8 mouse cellular contexts compared by ENCODE assay signal in genomic region chr11:105181126-105181637, GRCm38 (mm10). TPM values are rescaled to one million over a fixed set of nuclear protein-coding genes. Genes with fewer than 3 reads are reported as not detected.
A peak's percentile ranks its signal among the peaks of the same experiment; 100 is the strongest.
DNase-seq lines count a peak whose midpoint lies in the region; ATAC-seq lines count a peak whose summit lies in the region.

No protein-coding gene starts in this region.

- peak overlapping the region; percentile 95 for H3K4me2 ChIP-seq in hindbrain, embryonic 16.5 days (ENCODE audit: low read length)

- under 1% methylated on average over 50 of the region's 60 CpGs for WGBS in hindbrain, embryonic 16.5 days
- under 1% methylated on average over 52 of the region's 60 CpGs for WGBS in macrophage (ENCODE audit: missing documents)

- peaks cover 41% of the 10 kb centered on the region for H3K79me2 ChIP-seq in macrophage (ENCODE audit: inconsistent target)

- peak overlapping the region; percentile 97 for H3K4me3 ChIP-seq in hindbrain, embryonic 16.5 days (ENCODE audit: low read length)
- H3K4me3 ChIP-seq in macrophage (ENCODE audit: inconsistent target), result peak overlapping the region; percentile 36; the same call in 1 of the 2 replicates

- H3K9me3 ChIP-seq in hindbrain, embryonic 16.5 days (ENCODE audit: control insufficient read depth, low read length), result no peaks in the 10 kb centered on the region

- H3K36me3 ChIP-seq in hindbrain, embryonic 16.5 days (ENCODE audit: control insufficient read depth, insufficient read depth, low read length), result peaks cover 9% of the 10 kb centered on the region; the same call in 1 of the 2 replicates
- peaks cover 21% of the 10 kb centered on the region; the same call in 1 of the 2 replicates for H3K36me3 ChIP-seq in macrophage (ENCODE audit: inconsistent target)

- H3K9ac ChIP-seq in hindbrain, embryonic 16.5 days (ENCODE audit: low read depth, low read length), result peak overlapping the region; percentile 98

- H3K27ac ChIP-seq in hindbrain, embryonic 16.5 days (ENCODE audit: low read depth, low read length), result peak overlapping the region; percentile 93
- H3K27ac ChIP-seq in macrophage, result no peak overlapping the region

- ATAC-seq in hindbrain, embryonic 16.5 days, result peak; percentile 97

- no peaks in the 10 kb centered on the region for H3K27me3 ChIP-seq in hindbrain, embryonic 16.5 days (replicated peaks; ENCODE audit: control insufficient read depth, insufficient read depth, low read length)

- peaks cover 19% of the 10 kb centered on the region for H3K4me1 ChIP-seq in hindbrain, embryonic 16.5 days (ENCODE audit: control insufficient read depth, insufficient read depth, low read depth, low read length)

- peak; percentile 92 for DNase-seq in R1 (ENCODE audit: low read depth, low spot score)
- DNase-seq in cerebellum, postnatal 25 days, result peak; percentile 89 to 94
- peak; percentile 82 to 84 for DNase-seq in frontal cortex, postnatal 36 days (ENCODE audit: low spot score in 2 of 2)
- peak; percentile 81 to 88 for DNase-seq in left cerebral cortex, adult 18-20 months (ENCODE audit: low spot score in 2 of 2)
- peak; percentile 85 for DNase-seq in right cerebral cortex, adult 18-20 months
- peak; percentile 74 for DNase-seq in urinary bladder, postnatal 10 days (ENCODE audit: low spot score)

RNA-seq across cellular contexts. Expression of gene Tlk2, which starts 2.6 kb away (rescaled TPM):
- polyA plus RNA-seq in hindbrain, embryonic 16.5 days (2015; fragmentation: Nextera tagmentation; extraction: Ambion mirVana), result 12.4 and 16.7 TPM in 2 replicates
- total RNA-seq in left cerebral cortex, adult 18-20 months (2021), result 10 to 100 TPM; 49.4 to 53.9 TPM
- total RNA-seq in macrophage (2018; cell fraction: chromatin; rRNA removed), result 100 to 1,000 TPM in 24 of 26 experiments, 10 to 100 TPM in 2; 96.5 to 340 (median 136) TPM
- 10 to 100 TPM; 28.6 to 65.0 (median 45.4) TPM for total RNA-seq in macrophage (2018; cell fraction: cytosol; rRNA removed)
- 100 to 1,000 TPM in 3 of 26 experiments, 10 to 100 TPM in 23; 49.9 to 251 (median 81.0) TPM for total RNA-seq in macrophage (2018; cell fraction: nucleus; rRNA removed)
- 24.2 to 43.0 TPM (median 26.1 TPM) in 3 replicates for polyA plus RNA-seq in macrophage (2018)

RNA-seq across cellular contexts. Expression of gene Gm10842, which starts 34.5 kb away (rescaled TPM):
- not detected in 2 replicates for polyA plus RNA-seq in hindbrain, embryonic 16.5 days (2015; fragmentation: Nextera tagmentation; extraction: Ambion mirVana)
- total RNA-seq in left cerebral cortex, adult 18-20 months (2021), result not detected
- not detected for total RNA-seq in macrophage (2018; cell fraction: chromatin; rRNA removed)
- not detected for total RNA-seq in macrophage (2018; cell fraction: cytosol; rRNA removed)
- total RNA-seq in macrophage (2018; cell fraction: nucleus; rRNA removed), result not detected
- polyA plus RNA-seq in macrophage (2018), result not detected in 3 replicates

RNA-seq across cellular contexts. Expression of gene Mettl2, which starts 55.0 kb away (rescaled TPM):
- 30.3 and 31.2 TPM in 2 replicates for polyA plus RNA-seq in hindbrain, embryonic 16.5 days (2015; fragmentation: Nextera tagmentation; extraction: Ambion mirVana)
- total RNA-seq in left cerebral cortex, adult 18-20 months (2021), result 10 to 100 TPM; 13.0 to 13.7 TPM
- total RNA-seq in macrophage (2018; cell fraction: chromatin; rRNA removed), result 10 to 100 TPM in 25 of 26 experiments, 1 to 10 TPM in 1; 7.9 to 53.9 (median 30.4) TPM
- total RNA-seq in macrophage (2018; cell fraction: cytosol; rRNA removed), result 10 to 100 TPM in 18 of 26 experiments, 1 to 10 TPM in 8; 7.4 to 14.4 (median 11.5) TPM
- total RNA-seq in macrophage (2018; cell fraction: nucleus; rRNA removed), result 10 to 100 TPM in 25 of 26 experiments, 1 to 10 TPM in 1; 10.0 to 43.0 (median 20.0) TPM
- 11.3 to 21.5 TPM (median 16.6 TPM) in 3 replicates for polyA plus RNA-seq in macrophage (2018)
